Mouse (Mus musculus) T-helper 1 cell (primary cell): ENCODE measurements around the gene Fbxl4.

Experiments used
- in situ Hi-C: fragments of 300-600 bp; cut with MboI, MseI; formaldehyde crosslinking; loops from one replicate; pipeline ENCODE4 v1.15.1; 2025; ENCODE audit warnings: high pct_unique_total_duplicates

The Fbxl4 gene

DNA sequence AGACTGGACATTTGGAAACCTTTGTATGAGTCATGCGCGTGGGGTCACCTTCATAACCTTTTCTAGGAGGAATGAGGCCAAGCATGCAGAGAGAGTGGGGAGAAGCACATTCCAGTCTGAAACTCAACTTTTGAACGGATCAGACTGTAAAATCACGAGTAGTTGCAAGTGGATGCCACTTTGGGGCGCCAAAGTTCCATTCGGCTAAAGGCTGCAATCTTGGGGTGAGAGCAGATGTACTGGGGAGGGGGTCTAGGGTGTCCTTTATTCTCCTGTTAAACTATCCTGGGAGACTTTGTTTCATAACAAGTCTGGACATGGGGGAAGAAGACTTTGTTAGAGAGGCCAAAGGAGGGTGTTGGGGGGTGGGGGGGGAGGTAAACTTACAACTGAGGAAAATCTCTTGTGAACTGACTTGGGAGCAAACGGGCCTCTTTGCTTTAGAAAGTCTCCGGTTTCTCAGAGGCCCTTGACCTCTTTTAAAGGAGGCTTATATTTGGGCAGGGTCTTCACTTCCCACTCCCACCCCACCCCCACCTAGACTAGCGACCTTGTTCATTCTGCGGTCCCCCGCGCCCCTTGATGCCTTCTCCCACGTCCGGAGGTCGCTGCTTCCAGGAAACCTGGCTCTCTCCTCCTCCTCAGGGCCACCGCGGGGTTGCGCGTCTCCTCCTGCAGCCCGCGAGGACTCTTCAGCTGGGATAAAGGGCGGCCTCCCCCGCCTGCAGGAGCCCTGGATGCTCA is 119.8 kb downstream of the Fbxl4 start:
- in situ Hi-C loops, result loop anchor here (10.0 to 25.0 kb wide), 2 partner anchors 782 to 2010 kb away; partner anchors contain the start of gene Mms22l

GRCm38 (mm10) chr4:22477711-22478230 is 120.4 kb downstream of the Fbxl4 start:
- in situ Hi-C loops, result loop anchor here (10.0 to 25.0 kb wide), 2 partner anchors 783 to 2010 kb away; partner anchors contain the start of gene Mms22l

DNA sequence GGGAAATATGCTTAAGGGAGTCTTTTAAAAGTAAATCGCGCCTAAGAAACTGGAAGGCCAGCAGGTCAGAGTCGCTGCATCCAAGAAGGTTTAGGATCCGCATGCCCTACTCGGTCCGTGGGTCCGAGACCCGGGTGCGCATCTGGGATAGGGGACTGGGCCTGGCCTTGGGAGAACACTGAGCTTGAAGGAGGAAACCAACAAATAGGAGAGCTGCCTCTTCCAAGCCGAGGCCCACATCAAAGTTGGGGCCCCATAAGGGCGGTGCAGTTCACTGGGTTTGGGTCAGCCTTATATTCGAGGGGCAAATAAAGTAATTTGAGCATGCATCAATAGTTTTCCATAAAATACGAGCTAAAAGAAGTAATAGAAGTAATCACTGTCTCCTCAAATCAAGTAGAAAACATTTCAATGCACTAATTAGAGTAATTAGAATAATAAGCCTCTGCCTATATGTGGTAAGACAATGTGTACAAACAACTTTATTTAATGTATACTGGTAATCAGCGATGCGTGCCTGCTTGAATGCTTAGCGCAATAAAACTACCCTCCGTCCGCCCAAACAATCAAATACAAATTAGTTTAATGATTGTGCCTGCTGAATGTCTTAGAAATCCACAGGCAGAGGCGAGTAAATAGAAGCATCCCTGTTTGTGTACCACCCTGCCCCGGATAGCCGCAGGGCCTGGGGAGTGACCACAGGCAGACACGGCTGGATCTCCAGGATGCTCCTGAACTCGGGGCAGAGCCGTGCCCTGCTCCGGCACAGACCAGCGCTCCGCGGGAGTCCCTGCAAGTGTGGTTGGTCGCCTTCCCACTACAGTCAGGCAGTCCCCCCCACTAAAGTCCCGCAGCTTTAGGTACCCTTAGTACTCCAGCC is 121.4 kb downstream of the Fbxl4 start:
- in situ Hi-C loops, result loop anchor here (10.0 to 25.0 kb wide), 2 partner anchors 784 to 2009 kb away; partner anchors contain the start of gene Mms22l

DNA sequence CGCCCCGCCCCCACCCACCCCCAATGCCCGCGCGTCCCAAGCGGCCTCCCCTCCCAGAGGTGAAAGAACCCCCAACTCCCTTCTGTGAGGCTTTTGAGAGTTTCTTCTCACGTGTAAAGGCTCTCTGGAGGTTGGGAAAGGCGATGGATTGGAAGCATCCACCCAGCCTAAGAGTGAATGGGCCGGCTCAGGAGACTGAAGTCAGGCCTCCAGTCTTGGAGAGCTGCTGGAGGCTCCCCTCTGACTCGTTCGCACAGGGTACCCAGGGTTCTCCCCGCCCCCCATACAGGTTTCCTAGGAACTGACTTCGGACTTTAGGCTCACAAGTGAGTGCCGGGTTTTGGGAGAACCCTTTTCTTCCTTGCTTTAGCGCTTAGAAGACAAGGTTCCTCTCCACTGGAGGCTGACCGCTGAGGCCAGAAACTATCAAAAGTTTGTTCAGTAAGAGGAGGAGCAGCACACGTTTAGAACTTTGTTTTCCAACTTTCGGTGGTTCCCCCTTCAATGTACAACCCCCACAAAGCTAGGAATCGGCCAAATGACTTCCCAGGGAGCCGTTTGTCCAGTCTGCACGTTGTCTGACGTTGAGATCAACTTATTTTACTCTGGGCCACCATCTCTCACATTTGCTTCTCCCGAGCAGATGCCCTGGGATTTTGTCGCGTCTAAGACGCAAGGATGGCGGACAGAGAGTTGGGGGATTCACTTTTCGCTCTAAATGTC is 122.2 kb downstream of the Fbxl4 start:
- in situ Hi-C loops, result loop anchor here (10.0 to 25.0 kb wide), 2 partner anchors 785 to 2008 kb away; partner anchors contain the start of gene Mms22l

DNA sequence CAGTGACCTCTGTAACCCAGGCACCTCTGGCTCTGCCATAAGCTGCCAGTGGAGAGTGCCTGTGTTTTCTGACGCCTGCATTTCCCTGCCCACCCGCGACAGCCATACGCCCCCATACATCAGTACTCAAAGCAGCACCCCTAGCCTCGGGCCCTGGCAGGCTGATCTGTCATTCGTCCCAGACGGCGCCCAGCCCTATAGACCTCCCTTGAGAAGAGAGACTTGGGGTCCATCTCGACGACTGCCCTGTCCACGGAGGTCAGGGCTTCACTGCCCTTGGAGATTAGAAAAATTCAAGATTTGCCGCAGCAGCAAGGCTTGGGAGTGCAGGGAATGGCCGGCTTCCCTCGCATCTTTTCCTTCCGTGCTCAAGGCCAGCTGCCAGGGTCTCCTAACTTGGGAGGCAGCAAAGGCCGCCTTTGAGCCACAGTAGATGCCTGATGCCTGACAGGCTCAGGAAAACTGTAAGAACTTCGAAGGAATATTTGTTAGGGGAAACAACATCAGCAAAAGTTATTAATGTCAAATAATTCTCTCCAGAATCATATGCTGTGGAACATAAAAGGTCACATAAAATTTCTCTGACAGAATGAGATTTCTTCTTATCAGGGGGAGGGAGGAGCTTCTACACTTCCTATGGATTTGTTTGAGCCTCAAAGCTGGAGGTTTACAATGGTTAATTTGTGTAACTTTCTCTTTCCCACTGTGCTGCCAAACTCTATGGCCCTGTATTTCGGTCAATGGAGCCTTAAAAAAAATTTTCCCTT is 122.9 kb downstream of the Fbxl4 start:
- in situ Hi-C loops, result loop anchor here (25.0 kb wide), 1 partner anchor 2007 kb away; the partner anchor contains the start of gene Mms22l

DNA sequence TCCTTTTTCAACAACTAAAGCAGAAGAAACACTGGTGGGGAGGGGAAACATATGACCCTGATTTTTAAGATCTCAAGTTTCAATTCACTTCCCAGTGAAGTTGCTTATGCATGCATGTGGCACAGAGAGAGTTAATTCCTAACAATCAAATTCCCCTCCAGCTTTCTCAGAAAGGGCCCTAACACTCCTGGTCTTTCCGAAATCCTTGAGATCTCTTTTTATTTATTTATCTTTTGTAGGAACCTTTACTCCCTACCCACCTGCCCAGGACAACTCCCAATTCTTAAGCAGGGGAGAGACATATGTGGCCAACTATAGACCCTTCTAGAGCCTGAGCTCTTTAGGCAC is 123.5 kb downstream of the Fbxl4 start:
- in situ Hi-C loops, result loop anchor here (25.0 kb wide), 1 partner anchor 2006 kb away; the partner anchor contains the start of gene Mms22l

DNA sequence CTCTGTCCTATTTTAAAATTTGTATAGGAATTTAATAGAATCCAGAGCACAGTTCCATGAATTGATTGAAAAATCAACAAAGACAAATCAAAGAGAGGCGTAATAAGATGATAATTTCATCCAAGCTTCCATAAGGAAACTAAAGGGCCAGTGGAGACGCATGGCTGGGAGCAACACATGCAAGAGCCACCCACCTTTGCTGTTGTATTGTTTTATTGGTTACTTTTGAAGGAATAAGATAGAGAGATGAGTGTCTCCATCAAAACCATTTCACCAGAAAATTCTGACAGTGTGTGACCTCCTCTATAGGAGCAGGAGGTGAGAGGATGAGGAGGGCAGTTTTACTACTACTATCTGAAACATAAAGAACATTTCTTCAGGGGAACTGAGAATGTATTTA is 124.8 kb downstream of the Fbxl4 start:
- in situ Hi-C loops, result loop anchor here (25.0 kb wide), 1 partner anchor 2005 kb away; the partner anchor contains the start of gene Mms22l

DNA sequence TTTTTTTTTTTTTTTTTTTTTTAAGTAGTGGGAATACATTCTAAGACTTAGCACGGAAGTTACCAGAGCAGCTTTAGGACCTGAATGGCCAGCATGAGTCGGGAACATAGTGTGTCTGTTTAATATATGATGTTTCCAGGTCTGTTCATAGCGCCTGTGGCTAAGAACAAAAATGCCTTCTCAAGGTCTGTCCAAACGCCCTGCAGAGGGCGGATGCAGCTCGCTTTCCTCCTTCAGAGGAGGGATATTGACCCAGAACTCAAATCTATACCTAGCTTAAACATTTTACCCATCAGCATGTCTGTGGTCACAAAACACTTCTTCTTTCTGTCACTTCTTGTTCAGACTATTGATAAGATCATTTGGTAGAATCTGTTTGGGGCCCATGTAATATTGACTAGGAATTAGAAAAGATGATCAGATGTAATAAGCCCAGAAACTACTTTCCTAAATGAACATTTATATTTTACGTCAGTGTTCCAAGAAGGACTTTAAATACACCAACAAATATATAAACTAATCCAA is 125.5 kb downstream of the Fbxl4 start:
- in situ Hi-C loops, result loop anchor here (25.0 kb wide), 1 partner anchor 2004 kb away; the partner anchor contains the start of gene Mms22l

DNA sequence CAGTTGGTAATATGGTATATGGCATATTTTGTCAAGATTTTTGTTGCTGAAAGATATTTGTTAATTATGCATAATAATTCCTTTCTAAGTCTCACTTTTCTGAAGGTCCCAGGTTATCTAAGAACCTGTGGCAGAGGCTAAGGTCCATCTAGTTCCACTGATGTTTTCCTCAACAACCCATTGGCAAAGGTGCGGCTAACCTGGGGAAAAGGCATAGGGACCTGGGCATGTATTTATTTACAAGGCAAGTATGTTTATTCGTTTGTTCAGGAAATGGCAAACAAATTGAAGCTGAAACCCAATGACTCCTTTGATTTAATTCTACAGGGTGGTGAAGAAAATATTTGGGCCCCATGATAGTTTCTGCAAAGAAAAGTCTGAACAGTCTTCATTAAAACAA is 126.2 kb downstream of the Fbxl4 start:
- in situ Hi-C loops, result loop anchor here (25.0 kb wide), 1 partner anchor 2004 kb away; the partner anchor contains the start of gene Mms22l
